Mouse (Mus musculus) CD4-positive naive resting alpha-beta T cell, adult 76 days (primary cell): ENCODE measurements around the gene Pa2g4. TPM values are rescaled to one million over a fixed set of nuclear protein-coding genes. Genes with fewer than 3 reads are reported as not detected.

ENCODE experiments used
- total RNA-seq: library from RNA; stranded (reverse); gene quantifications from one replicate; pipeline ENCODE4 v1.2.4, GENCODE M21; 2023

Pa2g4 gene
- 55.6 TPM for total RNA-seq

DNA sequence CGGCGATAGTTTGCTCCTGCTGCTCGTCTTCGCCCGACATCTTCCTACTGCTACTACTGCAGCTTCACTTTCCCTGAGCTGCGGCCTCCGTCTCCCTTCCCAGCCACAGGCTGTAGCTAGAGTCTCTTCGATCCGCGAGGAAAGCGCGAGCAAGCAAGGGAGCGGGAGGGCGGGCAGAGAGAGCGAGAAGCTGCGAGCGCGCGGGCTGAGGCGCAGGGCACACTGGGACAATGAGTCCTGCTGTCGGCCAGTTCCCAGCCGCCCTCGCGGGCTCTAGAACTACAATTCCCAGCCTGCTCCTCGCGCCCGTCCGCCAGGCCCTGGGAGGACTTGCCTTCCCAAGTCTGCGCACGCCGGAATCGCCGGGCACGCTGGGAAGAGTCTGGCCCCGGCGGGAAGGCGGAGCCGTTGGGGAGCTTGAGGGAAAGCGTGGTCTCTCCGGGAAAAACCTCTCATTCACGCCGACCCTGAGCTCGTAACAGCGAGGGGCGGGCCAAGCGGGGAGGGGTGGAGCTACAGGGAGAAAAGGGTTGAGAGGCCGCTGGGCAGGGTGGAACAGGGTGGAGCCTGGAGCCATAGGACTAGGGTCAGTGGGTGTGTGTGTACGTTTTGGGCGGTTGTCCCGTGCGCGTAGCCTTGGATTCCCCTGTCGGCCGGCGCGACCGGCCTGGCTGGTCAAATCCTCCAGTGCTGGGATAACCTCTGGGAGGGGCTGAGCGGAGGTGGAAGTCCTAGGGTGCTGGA, at the start of gene Pa2g4:
Gene Pa2g4 (minus strand): TSS at position 200 of the 744 bp plus-strand sequence.

DNA sequence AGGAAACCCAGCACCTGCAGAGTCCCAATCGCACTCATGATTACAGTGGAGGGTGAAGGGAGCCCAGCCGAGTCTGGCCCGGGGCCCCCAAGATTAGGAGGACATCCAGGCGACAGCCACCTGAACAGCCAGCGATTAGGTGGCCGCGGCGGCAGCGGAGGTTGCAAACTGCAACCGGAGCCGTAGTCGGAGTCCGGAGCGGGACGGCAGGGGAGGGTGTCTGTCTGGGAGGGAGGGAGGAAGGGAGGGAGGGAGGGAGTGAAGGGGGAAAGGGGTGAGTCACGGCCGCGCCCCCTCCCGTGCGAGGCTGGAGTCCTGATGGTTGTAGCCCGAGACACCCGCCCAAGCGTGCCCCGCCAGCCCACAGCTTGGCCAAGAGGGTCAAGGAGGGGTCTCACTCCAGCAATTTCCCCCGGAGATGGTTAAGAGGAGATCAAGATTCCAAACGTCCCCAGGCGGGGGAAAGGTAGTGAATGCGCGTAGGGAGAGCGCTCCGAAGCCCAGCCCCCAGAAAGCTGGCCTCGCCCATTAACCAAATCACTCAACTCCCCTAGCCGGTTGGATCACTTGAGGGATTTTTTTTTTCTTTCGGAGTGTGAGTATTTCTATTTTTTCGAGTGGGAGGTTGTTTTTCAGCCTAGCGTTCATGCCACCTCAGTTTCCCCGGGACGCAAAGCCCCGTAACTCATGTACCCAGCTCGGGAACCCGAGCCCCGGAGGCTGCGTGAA, 23.8 kb upstream of the Pa2g4 start, which contains the start of gene Erbb3:
Gene Erbb3 (minus strand): TSS at position 189 of the 729 bp plus-strand sequence.

DNA sequence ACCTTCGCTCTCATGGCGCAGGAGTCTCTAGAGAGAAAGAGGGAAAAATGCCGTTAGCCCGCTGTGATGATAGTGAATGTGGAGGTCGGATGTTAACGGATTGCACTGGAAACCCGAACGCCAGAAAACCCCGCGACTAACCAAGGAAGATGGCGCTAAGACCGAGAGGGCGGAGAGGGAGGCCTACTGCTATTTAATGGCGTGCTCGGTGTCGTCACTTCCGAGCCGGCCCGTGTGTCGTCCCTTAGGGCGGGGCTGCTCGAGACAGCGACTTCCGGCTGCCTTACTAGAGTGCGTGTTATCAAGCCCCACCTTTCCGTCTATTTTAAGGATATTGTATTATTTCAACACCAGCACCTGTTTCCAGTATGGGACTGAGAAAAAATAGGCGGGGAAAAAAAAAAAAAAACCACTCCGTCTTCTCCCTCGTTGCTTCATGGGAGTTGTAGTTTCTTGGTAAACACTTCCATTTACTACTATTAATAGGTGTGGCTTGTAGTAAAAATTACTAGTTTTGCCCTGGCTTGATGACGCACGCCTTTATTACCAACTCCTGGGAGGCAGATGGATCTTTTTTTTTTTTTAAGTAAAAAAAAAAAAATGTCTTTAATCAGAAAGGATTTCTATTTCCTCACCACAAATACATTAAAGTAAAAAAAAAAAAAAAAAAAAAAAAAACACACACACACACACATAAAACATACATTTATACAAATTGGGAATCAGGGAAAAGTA, 16.7 kb downstream of the Pa2g4 start, which contains the start of gene Rpl41:
Gene Rpl41 (minus strand): TSS at position 359 of the 735 bp plus-strand sequence.

DNA sequence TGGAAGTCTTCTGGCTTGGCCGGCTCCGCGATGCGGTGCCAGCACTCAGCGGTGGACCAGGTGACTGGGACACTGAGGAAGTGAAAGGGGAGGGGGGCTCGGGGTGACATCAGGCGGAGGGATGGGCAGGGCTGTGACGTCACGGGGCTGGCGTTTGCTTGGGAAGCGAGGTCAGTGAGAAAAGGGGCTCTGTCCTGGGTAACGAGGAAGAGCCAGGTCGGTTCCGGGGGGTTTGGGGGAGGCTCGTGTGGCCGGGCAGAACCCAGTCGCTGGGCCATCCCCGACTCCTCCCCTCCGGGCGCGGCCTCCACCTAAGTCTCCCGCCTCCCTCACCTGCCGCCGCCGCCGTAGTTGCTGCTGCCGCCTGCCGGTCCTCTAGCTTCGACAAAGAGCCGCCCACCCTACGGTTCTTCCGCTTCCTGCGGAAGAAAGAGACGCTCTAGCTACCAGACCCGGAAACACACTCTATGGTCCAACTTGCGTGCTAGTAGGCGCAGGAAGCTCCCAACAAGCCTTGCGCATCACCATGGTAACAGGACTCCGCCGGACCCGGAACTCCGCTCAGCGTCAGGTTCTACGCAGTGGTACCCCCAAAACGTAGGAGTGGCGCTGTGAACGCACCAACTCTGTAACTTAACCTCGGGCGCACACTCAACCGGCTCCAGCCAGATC, 18.3 kb downstream of the Pa2g4 start, which contains the start of gene Zc3h10:
Gene Zc3h10 (minus strand): TSS at position 414 of the 672 bp plus-strand sequence.

DNA sequence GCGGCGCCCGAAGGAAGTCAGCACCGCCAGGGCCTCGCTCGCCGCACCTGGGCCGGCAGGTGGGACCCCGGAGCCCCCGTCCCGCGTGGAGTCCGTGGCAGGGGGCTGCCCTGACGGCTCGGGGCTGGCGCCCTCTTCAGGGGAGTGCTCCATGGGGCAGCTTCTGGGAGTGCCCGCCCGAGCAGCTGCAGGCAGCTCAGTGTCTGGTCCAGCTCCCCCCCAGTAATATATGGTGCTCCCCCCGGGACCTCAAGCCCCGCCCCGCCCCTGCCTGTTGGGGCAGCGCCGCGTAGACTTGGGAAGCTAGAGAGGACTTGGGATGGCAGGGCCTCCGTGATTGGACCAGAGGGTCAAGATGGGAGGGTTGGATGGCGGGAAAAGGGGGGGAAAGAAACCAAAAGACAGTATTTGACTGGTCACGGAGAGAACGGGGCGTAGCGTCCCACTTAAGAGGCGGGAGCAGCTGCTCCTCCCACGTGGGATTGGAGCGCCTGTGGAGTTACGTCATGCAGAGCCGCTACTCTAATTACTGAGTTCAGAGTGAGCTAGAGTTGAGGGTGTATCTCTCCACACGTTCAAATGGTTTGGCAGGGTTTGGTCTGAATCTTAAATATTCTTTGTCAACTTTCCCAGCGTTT, 40.0 kb downstream of the Pa2g4 start, which contains the start of gene Esyt1:
Gene Esyt1 (minus strand): TSS at position 201 of the 638 bp plus-strand sequence.

Other genes starting within 250 kb of the Pa2g4 start
- 26.1 TPM for gene Cnpy2, start 243.5 kb downstream of the Pa2g4 start, total RNA-seq
- 81.9 TPM for gene Cs, start 228.3 kb downstream of the Pa2g4 start, total RNA-seq
- gene Coq10a, start 197.0 kb downstream of the Pa2g4 start, total RNA-seq, result 27.4 TPM
- 49.6 TPM for gene Ankrd52, start 188.9 kb downstream of the Pa2g4 start, total RNA-seq
- not detected for gene Slc39a5, start 164.8 kb downstream of the Pa2g4 start, total RNA-seq
- 42.4 TPM for gene Nabp2, start 154.5 kb downstream of the Pa2g4 start, total RNA-seq
- gene Rnf41, start 154.3 kb downstream of the Pa2g4 start, total RNA-seq, result 26.1 TPM
- 112 TPM for gene Smarcc2, start 106.7 kb downstream of the Pa2g4 start, total RNA-seq
- gene Myl6, start 71.8 kb downstream of the Pa2g4 start, total RNA-seq, result 818 TPM
- gene Myl6b, start 67.3 kb downstream of the Pa2g4 start, total RNA-seq, result not detected
- 244 TPM for gene Esyt1, start 40.1 kb downstream of the Pa2g4 start, total RNA-seq
- gene Zc3h10, start 18.2 kb downstream of the Pa2g4 start, total RNA-seq, result 26.7 TPM
- 3,926 TPM for gene Rpl41, start 16.7 kb downstream of the Pa2g4 start, total RNA-seq
- 1.3 TPM for gene Erbb3, start 23.7 kb upstream of the Pa2g4 start, total RNA-seq
- 1,431 TPM for gene Rps26, start 60.8 kb upstream of the Pa2g4 start, total RNA-seq
- gene Ikzf4, start 80.0 kb upstream of the Pa2g4 start, total RNA-seq, result 9.6 TPM
- 10.1 TPM for gene Suox, start 108.1 kb upstream of the Pa2g4 start, total RNA-seq
- 32.6 TPM for gene Rab5b, start 130.3 kb upstream of the Pa2g4 start, total RNA-seq
- not detected for gene Pmel, start 138.2 kb upstream of the Pa2g4 start, total RNA-seq
- 32.6 TPM for gene Cdk2, start 139.0 kb upstream of the Pa2g4 start, total RNA-seq
- 837 TPM for gene Dgka, start 178.9 kb upstream of the Pa2g4 start, total RNA-seq
- 82.4 TPM for gene Pym1, start 181.9 kb upstream of the Pa2g4 start, total RNA-seq
- 0.32 TPM for gene Mmp19, start 224.9 kb upstream of the Pa2g4 start, total RNA-seq
- 57.9 TPM for gene Dnajc14, start 238.1 kb upstream of the Pa2g4 start, total RNA-seq
- gene Tmem198b, start 238.4 kb upstream of the Pa2g4 start, total RNA-seq, result 6.4 TPM